Mouse (Mus musculus) brain, embryonic 14.5 days (tissue): ENCODE results near the gene Vac14.

Experiments
- CTCF ChIP-seq: fragments of 200-500 bp; IDR thresholded peaks from 2 replicates; pipeline ENCODE4 v1.5.1; 2012; ENCODE audit warnings: inconsistent platforms, mild to moderate bottlenecking, moderate library complexity, borderline replicate concordance; ENCODE audit not compliant: insufficient read depth, insufficient read length; ENCODE audit errors: extremely low read depth
- POLR2A ChIP-seq: fragments of 200-500 bp; IDR thresholded peaks from 2 replicates; pipeline ENCODE4 v1.6.1; 2012; ENCODE audit warnings: mild to moderate bottlenecking, inconsistent platforms, borderline replicate concordance; ENCODE audit not compliant: poor library complexity, insufficient read depth, insufficient read length, severe bottlenecking; ENCODE audit errors: extremely low read depth

DNA sequence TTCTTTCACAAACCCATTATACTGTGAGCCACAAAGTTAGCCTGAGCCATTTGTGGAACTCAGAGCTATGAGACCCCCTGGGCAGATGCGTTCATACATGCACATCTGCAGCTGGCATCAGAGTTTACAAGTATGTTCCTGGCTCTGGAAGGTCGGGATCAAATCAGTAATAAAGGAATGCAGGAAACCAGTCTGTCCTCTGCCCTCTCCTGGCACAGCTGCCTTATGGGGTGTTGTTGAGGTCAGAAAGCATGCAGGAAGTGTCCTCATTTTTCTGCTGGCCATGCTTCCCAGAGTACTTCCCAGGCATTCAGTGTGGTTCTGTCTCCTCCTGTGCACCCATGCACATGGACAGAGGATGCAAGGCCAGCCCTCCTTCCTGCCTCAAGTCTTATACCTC lies 54.8 kb downstream of the Vac14 start:
- no peak for TF ChIP-seq POLR2A
- TF ChIP-seq CTCF, result no peak
